26 mouse cellular contexts compared by ENCODE assay signal in the genomic region with DNA sequence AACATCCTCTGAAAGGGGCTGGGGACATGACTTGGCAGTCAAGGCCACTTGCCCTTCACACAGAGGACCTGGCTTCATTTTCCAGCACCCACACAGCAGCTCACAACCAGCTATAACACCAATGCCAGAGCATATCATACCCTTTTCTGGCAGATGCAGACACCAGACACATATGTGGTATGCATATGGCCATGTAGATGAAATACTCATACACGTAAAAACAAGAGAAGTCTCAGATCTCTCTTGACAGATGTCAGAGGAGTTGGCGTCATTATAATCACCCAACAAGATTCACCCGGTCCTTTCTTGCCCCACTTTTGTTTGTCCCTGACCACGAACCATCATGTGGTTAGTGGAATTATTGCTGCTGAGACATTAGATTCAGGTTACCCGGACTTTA. TPM values are rescaled to one million over a fixed set of nuclear protein-coding genes. Genes with fewer than 3 reads are reported as not detected.
A peak's percentile ranks its signal among the peaks of the same experiment; 100 is the strongest.
DNase-seq lines count a peak whose midpoint lies in the region; ATAC-seq and TF ChIP-seq lines count a peak whose summit lies in the region.
"Had no signal": no experiment of that assay in that cellular context is flagged by ENCODE, and none has a peak within 500 bp of the region (broad histone marks: within the 10 kb centered on the region; RNA-seq: fewer than 3 reads in every experiment).

No protein-coding gene starts in this region.

- H3K27me3 ChIP-seq in embryonic facial prominence, embryonic 11.5 days (ENCODE audit: control insufficient read depth, insufficient read depth, low read length): no peaks in the 10 kb centered on the region
- no peaks in the 10 kb centered on the region for H3K27me3 ChIP-seq in embryonic facial prominence, embryonic 10.5 days (replicated peaks; ENCODE audit: low read depth, poor library complexity, severe bottlenecking)
- no peaks in the 10 kb centered on the region for H3K27me3 ChIP-seq in hindbrain, embryonic 11.5 days (ENCODE audit: control insufficient read depth, insufficient read depth, low read length)
- H3K27me3 ChIP-seq in hindbrain, embryonic 10.5 days (ENCODE audit: insufficient read depth, poor library complexity, severe bottlenecking): no peaks in the 10 kb centered on the region
- no peaks in the 10 kb centered on the region for H3K27me3 ChIP-seq in lung, postnatal 0 days (replicated peaks; ENCODE audit: insufficient read depth, low read length)
- H3K27me3 ChIP-seq in embryonic facial prominence, embryonic 14.5 days (replicated peaks; ENCODE audit: control insufficient read depth, insufficient read depth, low read length): no peaks in the 10 kb centered on the region
- H3K27me3 ChIP-seq: embryonic facial prominence, embryonic 12.5 days; heart, embryonic 12.5 days; stomach, embryonic 15.5 days had no signal

- TF ChIP-seq EP300 in lung, postnatal 0 days (IDR thresholded peaks at IDR 0.05): no peak

- no peak for ATAC-seq in embryonic facial prominence, embryonic 11.5 days (replicated peaks; ENCODE audit: insufficient number of reproducible peaks, low FRiP score, low TSS enrichment, low read depth)
- no peak for ATAC-seq in hindbrain, embryonic 11.5 days (ENCODE audit: low FRiP score)
- no peak for ATAC-seq in lung, postnatal 0 days
- no peak for ATAC-seq in embryonic facial prominence, embryonic 14.5 days (ENCODE audit: low read depth)
- ATAC-seq: CD4-positive, CD25-positive, alpha-beta regulatory T cell, adult 4 months had no signal

- H3K9me3 ChIP-seq in embryonic facial prominence, embryonic 11.5 days (replicated peaks; ENCODE audit: control insufficient read depth, low read length): no peaks in the 10 kb centered on the region
- no peaks in the 10 kb centered on the region for H3K9me3 ChIP-seq in embryonic facial prominence, embryonic 10.5 days
- no peaks in the 10 kb centered on the region for H3K9me3 ChIP-seq in hindbrain, embryonic 11.5 days (ENCODE audit: control insufficient read depth, low read length)
- H3K9me3 ChIP-seq in hindbrain, embryonic 10.5 days: no peaks in the 10 kb centered on the region
- H3K9me3 ChIP-seq in lung, postnatal 0 days (ENCODE audit: low read length): no peaks in the 10 kb centered on the region
- no peaks in the 10 kb centered on the region for H3K9me3 ChIP-seq in embryonic facial prominence, embryonic 14.5 days (ENCODE audit: control insufficient read depth, low read length)
- H3K9me3 ChIP-seq: embryonic facial prominence, embryonic 12.5 days; forebrain, embryonic 10.5 days; heart, embryonic 12.5 days; limb, embryonic 13.5 days; stomach, embryonic 15.5 days had no signal

- no peak overlapping the region for H3K4me3 ChIP-seq in embryonic facial prominence, embryonic 11.5 days (ENCODE audit: low read depth, low read length)
- H3K4me3 ChIP-seq in embryonic facial prominence, embryonic 10.5 days: no peak overlapping the region
- H3K4me3 ChIP-seq in hindbrain, embryonic 11.5 days (ENCODE audit: low read depth, low read length): no peak overlapping the region
- no peak overlapping the region for H3K4me3 ChIP-seq in hindbrain, embryonic 10.5 days
- no peak overlapping the region for H3K4me3 ChIP-seq in lung, postnatal 0 days (ENCODE audit: low read depth, low read length)
- no peak overlapping the region for H3K4me3 ChIP-seq in embryonic facial prominence, embryonic 14.5 days (ENCODE audit: low read depth, low read length)
- H3K4me3 ChIP-seq: embryonic facial prominence, embryonic 12.5 days; forebrain, embryonic 10.5 days; gastrocnemius, adult 2 months; heart, adult 2 months; heart, embryonic 12.5 days; limb, embryonic 13.5 days; stomach, embryonic 15.5 days had no signal

- WGBS in embryonic facial prominence, embryonic 11.5 days: 73% methylated on average over 5 of the region's 5 CpGs
- WGBS in embryonic facial prominence, embryonic 10.5 days: 71% methylated on average over 5 of the region's 5 CpGs
- WGBS in hindbrain, embryonic 11.5 days: 78% methylated on average over 5 of the region's 5 CpGs
- 71% methylated on average over 5 of the region's 5 CpGs for WGBS in hindbrain, embryonic 10.5 days
- WGBS in lung, postnatal 0 days: 69% methylated on average over 5 of the region's 5 CpGs
- WGBS in embryonic facial prominence, embryonic 14.5 days: 64% methylated on average over 5 of the region's 5 CpGs

- TF ChIP-seq CTCF in lung, postnatal 0 days (IDR thresholded peaks at IDR 0.05): no peak

- H3K4me2 ChIP-seq in embryonic facial prominence, embryonic 11.5 days (ENCODE audit: low read depth, low read length): no peak overlapping the region
- H3K4me2 ChIP-seq in hindbrain, embryonic 11.5 days (replicated peaks; ENCODE audit: low read depth, low read length): no peak overlapping the region
- no peak overlapping the region for H3K4me2 ChIP-seq in lung, postnatal 0 days (replicated peaks; ENCODE audit: low read depth, low read length)
- H3K4me2 ChIP-seq in embryonic facial prominence, embryonic 14.5 days (ENCODE audit: low read depth, low read length): no peak overlapping the region
- H3K4me2 ChIP-seq: embryonic facial prominence, embryonic 12.5 days; heart, embryonic 12.5 days; limb, embryonic 13.5 days; liver, embryonic 11.5 days; stomach, embryonic 15.5 days had no signal

- no peak overlapping the region for H3K27ac ChIP-seq in embryonic facial prominence, embryonic 11.5 days (replicated peaks; ENCODE audit: low read depth, low read length)
- H3K27ac ChIP-seq in embryonic facial prominence, embryonic 10.5 days (replicated peaks): no peak overlapping the region
- no peak overlapping the region for H3K27ac ChIP-seq in hindbrain, embryonic 11.5 days (ENCODE audit: low read depth, low read length)
- no peak overlapping the region for H3K27ac ChIP-seq in hindbrain, embryonic 10.5 days
- no peak overlapping the region for H3K27ac ChIP-seq in lung, postnatal 0 days (ENCODE audit: low read length)
- H3K27ac ChIP-seq in embryonic facial prominence, embryonic 14.5 days (replicated peaks; ENCODE audit: low read depth, low read length): no peak overlapping the region
- H3K27ac ChIP-seq: embryonic facial prominence, embryonic 12.5 days; forebrain, embryonic 10.5 days; gastrocnemius, adult 2 months; heart, adult 2 months; limb, embryonic 13.5 days; stomach, embryonic 15.5 days had no signal

- no peak overlapping the region for H3K9ac ChIP-seq in embryonic facial prominence, embryonic 11.5 days (replicated peaks; ENCODE audit: low read length)
- H3K9ac ChIP-seq in hindbrain, embryonic 11.5 days (ENCODE audit: low read depth, low read length): no peak overlapping the region
- H3K9ac ChIP-seq in lung, postnatal 0 days (replicated peaks; ENCODE audit: low read depth): no peak overlapping the region
- H3K9ac ChIP-seq in embryonic facial prominence, embryonic 14.5 days (ENCODE audit: low read depth, low read length): no peak overlapping the region
- H3K9ac ChIP-seq: embryonic facial prominence, embryonic 12.5 days; heart, embryonic 12.5 days; limb, embryonic 13.5 days; stomach, embryonic 15.5 days had no signal

- no peaks in the 10 kb centered on the region; the same call in 1 of the 2 replicates for H3K4me1 ChIP-seq in embryonic facial prominence, embryonic 11.5 days (ENCODE audit: control insufficient read depth, insufficient read depth, low read length)
- peaks cover 13% of the 10 kb centered on the region for H3K4me1 ChIP-seq in embryonic facial prominence, embryonic 10.5 days
- H3K4me1 ChIP-seq in hindbrain, embryonic 11.5 days (replicated peaks; ENCODE audit: control insufficient read depth, insufficient read depth, low read length): no peaks in the 10 kb centered on the region
- H3K4me1 ChIP-seq in hindbrain, embryonic 10.5 days (replicated peaks): no peaks in the 10 kb centered on the region
- H3K4me1 ChIP-seq in lung, postnatal 0 days (ENCODE audit: insufficient read depth, low read depth, low read length): no peaks in the 10 kb centered on the region
- peaks cover 9% of the 10 kb centered on the region for H3K4me1 ChIP-seq in embryonic facial prominence, embryonic 14.5 days (ENCODE audit: control insufficient read depth, insufficient read depth, low read length)
- H3K4me1 ChIP-seq: heart, embryonic 12.5 days; stomach, embryonic 15.5 days had no signal

- H3K36me3 ChIP-seq in embryonic facial prominence, embryonic 11.5 days (replicated peaks; ENCODE audit: control insufficient read depth, insufficient read depth, low read depth, low read length): no peaks in the 10 kb centered on the region
- H3K36me3 ChIP-seq in embryonic facial prominence, embryonic 10.5 days (replicated peaks): no peaks in the 10 kb centered on the region
- no peaks in the 10 kb centered on the region for H3K36me3 ChIP-seq in hindbrain, embryonic 11.5 days (ENCODE audit: control insufficient read depth, insufficient read depth, low read length)
- no peaks in the 10 kb centered on the region for H3K36me3 ChIP-seq in hindbrain, embryonic 10.5 days
- no peaks in the 10 kb centered on the region for H3K36me3 ChIP-seq in lung, postnatal 0 days (ENCODE audit: insufficient read depth, low read length)
- no peaks in the 10 kb centered on the region for H3K36me3 ChIP-seq in embryonic facial prominence, embryonic 14.5 days (ENCODE audit: control insufficient read depth, insufficient read depth, low read length)
- H3K36me3 ChIP-seq: embryonic facial prominence, embryonic 12.5 days; forebrain, embryonic 10.5 days; heart, embryonic 12.5 days; limb, embryonic 13.5 days; stomach, embryonic 15.5 days had no signal

- peak; percentile 0 for DNase-seq in embryonic facial prominence, embryonic 11.5 days (ENCODE audit: low spot score)
- no peak for DNase-seq in embryonic facial prominence, embryonic 10.5 days (ENCODE audit: low spot score)
- peak; percentile 0 for DNase-seq in hindbrain, embryonic 11.5 days (ENCODE audit: low spot score)
- DNase-seq in hindbrain, embryonic 10.5 days (ENCODE audit: low spot score): no peak
- peak; percentile 2 for DNase-seq in lung, postnatal 0 days (ENCODE audit: low spot score)
- no peak for DNase-seq in lung, adult 18-20 months
- DNase-seq in embryonic facial prominence, embryonic 14.5 days (ENCODE audit: low spot score): peak; percentile 1
- DNase-seq: adrenal gland, postnatal 14 days; cerebellum, adult 11 months; cerebellum, adult 9-10 months; cerebellum, postnatal 36 days; gastrocnemius, adult 2 months; gastrocnemius, postnatal 36 days; heart, adult 2 months; kidney, adult 11 months; kidney, postnatal 14 days; layer of hippocampus, adult 9-11 months; lung, postnatal 14 days; right cerebral cortex, postnatal 25 days had no signal

RNA-seq across cellular contexts. Expression of a gene that starts 47.0 kb away (rescaled TPM):
- polyA plus RNA-seq in embryonic facial prominence, embryonic 11.5 days (2014; fragmentation: Nextera tagmentation; extraction: Ambion mirVana): 3.6 and 4.6 TPM in 2 replicates
- polyA plus RNA-seq in embryonic facial prominence, embryonic 10.5 days (2016; fragmentation: Nextera tagmentation; extraction: Ambion mirVana): 3.7 and 4.6 TPM in 2 replicates
- polyA plus RNA-seq in hindbrain, embryonic 11.5 days (2014; fragmentation: Nextera tagmentation; extraction: Ambion mirVana): 0.25 and 0.97 TPM in 2 replicates
- 0.73 and 1.0 TPM in 2 replicates for polyA plus RNA-seq in hindbrain, embryonic 10.5 days (2016; fragmentation: Nextera tagmentation; extraction: Ambion mirVana)
- polyA plus RNA-seq in lung, postnatal 0 days (2015; fragmentation: Nextera tagmentation; extraction: Ambion mirVana): 0.20 and 0.23 TPM in 2 replicates
- 4.5 and 4.6 TPM in 2 replicates for polyA plus RNA-seq in embryonic facial prominence, embryonic 14.5 days (2014; fragmentation: Nextera tagmentation; extraction: Ambion mirVana)
- polyA plus RNA-seq: CD4-positive, CD25-positive, alpha-beta regulatory T cell, adult 4 months had no signal

Comparison
In these comparisons a context has a peak if more than half of its experiments do, and no peak if none do; other contexts are left out.
1. DNase-seq: peak in embryonic facial prominence, embryonic 11.5 days (single experiment), hindbrain, embryonic 11.5 days (single experiment), lung, postnatal 0 days (single experiment) and embryonic facial prominence, embryonic 14.5 days (single experiment); none in embryonic facial prominence, embryonic 10.5 days (single experiment), hindbrain, embryonic 10.5 days (single experiment) and lung, adult 18-20 months (0 of 2).